Mouse (Mus musculus): ENCODE results near the gene Tpm1.

GRCm38 (mm10) chr9:67071103-67071502 lies 21.9 kb upstream of the Tpm1 start:
- no peak for TF ChIP-seq CTCF (IDR thresholded peaks at IDR 0.05; ENCODE audit: low read depth)
- TF ChIP-seq EP300 (IDR thresholded peaks at IDR 0.05; ENCODE audit: low read depth), result no peak

All from liver, postnatal 0 days (tissue).